Comparison of ENCODE assay signal across 26 mouse cellular contexts in the genomic region with DNA sequence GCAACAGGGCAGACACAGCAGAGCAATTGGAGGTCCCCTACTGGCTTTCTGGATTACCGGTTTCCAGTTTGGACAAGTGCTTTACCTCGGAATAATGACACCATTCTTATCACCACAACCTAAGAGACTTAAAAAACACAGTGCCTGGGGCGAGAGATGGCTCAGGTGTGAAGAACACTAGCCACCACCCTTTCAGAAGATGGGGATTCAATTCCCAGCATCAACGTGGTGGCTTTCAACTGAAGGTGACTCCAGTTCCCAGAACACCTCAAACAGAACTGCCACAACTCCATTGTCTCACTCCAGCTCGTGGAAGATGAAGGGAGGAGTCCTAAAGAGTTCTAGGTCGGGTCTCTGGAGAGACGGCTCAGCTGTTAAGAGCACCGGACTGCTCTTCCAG. TPM values are rescaled to one million over a fixed set of nuclear protein-coding genes. Genes with fewer than 3 reads are reported as not detected.
"Had no signal": no experiment of that assay in that cellular context is flagged by ENCODE, and none has a peak within 500 bp of the region (broad histone marks: within the 10 kb centered on the region; RNA-seq: fewer than 3 reads in every experiment).

No protein-coding gene starts in this region.

- H3K27me3 ChIP-seq: heart, embryonic 13.5 days; heart, embryonic 15.5 days; hindbrain, embryonic 15.5 days; kidney, embryonic 15.5 days; limb, embryonic 13.5 days; limb, embryonic 15.5 days; liver, embryonic 13.5 days; liver, embryonic 15.5 days had no signal

- H3K4me3 ChIP-seq: heart, adult 2 months; heart, embryonic 13.5 days; heart, embryonic 15.5 days; hindbrain, embryonic 13.5 days; hindbrain, embryonic 15.5 days; liver, embryonic 13.5 days had no signal

- H3K9me3 ChIP-seq: heart, embryonic 13.5 days; heart, embryonic 15.5 days; hindbrain, embryonic 13.5 days; hindbrain, embryonic 15.5 days; kidney, embryonic 15.5 days; limb, embryonic 13.5 days; limb, embryonic 15.5 days; liver, embryonic 13.5 days; liver, embryonic 15.5 days had no signal

- H3K27ac ChIP-seq: hindbrain, embryonic 13.5 days; hindbrain, embryonic 15.5 days; hindbrain, postnatal 0 days; kidney, postnatal 0 days; limb, embryonic 13.5 days; liver, embryonic 13.5 days; liver, embryonic 15.5 days had no signal

- H3K36me3 ChIP-seq: heart, embryonic 13.5 days; heart, embryonic 15.5 days; hindbrain, embryonic 13.5 days; hindbrain, embryonic 15.5 days; kidney, embryonic 15.5 days; limb, embryonic 13.5 days; limb, embryonic 15.5 days; liver, embryonic 13.5 days; liver, embryonic 15.5 days had no signal

- DNase-seq: gastrocnemius, postnatal 14 days; gastrocnemius, postnatal 36 days; heart, adult 2 months; heart, postnatal 14 days; heart, postnatal 36 days; kidney, adult 11 months; kidney, adult 2 months; kidney, adult 9 months; kidney, postnatal 14 days; kidney, postnatal 36 days; layer of hippocampus, adult 9-11 months; layer of hippocampus, postnatal 36 days; liver, embryonic 13.5 days; lung, adult 18-20 months had no signal

RNA-seq across cellular contexts. Expression of a gene that starts 10.5 kb away (rescaled TPM):
- total RNA-seq: hematopoietic stem cell, adult 5-6 weeks had no signal

RNA-seq across cellular contexts. Expression of a gene that starts 23.6 kb away (rescaled TPM):
- polyA plus RNA-seq: liver, embryonic 15.5 days had no signal

RNA-seq across cellular contexts. Expression of a gene that starts 23.6 kb away (rescaled TPM):
- total RNA-seq: gastrocnemius, adult 8-10 months; gastrocnemius, postnatal 36 days had no signal
